Mouse (Mus musculus) C2C12 (cell line): ENCODE measurements around the gene H2-Oa. TPM values are rescaled to one million over a fixed set of nuclear protein-coding genes. Genes with fewer than 3 reads are reported as not detected.

Source experiments
- H3K27me3 ChIP-seq: one replicate; pipeline ENCODE4 v1.6.1; 2011; ENCODE audit not compliant: control insufficient read depth, insufficient read depth, insufficient read length
- H3K36me3 ChIP-seq: one replicate; pipeline ENCODE4 v1.6.1; 2011; ENCODE audit not compliant: control insufficient read depth, insufficient read depth
- H3K4me3 ChIP-seq: one replicate; pipeline ENCODE4 v1.5.1; 2011; ENCODE audit warnings: mild to moderate bottlenecking, control low read depth; ENCODE audit not compliant: poor library complexity, insufficient read depth, severe bottlenecking
- H3K79me2 ChIP-seq: one replicate; pipeline ENCODE4 v1.6.1; 2011; ENCODE audit not compliant: control insufficient read depth, insufficient read depth
- H3K79me3 ChIP-seq: one replicate; pipeline ENCODE4 v1.6.1; 2011; ENCODE audit warnings: low read depth, control low read depth
- H3ac ChIP-seq: one replicate; pipeline ENCODE3; 2011; ENCODE audit warnings: low read depth; ENCODE audit not compliant: control insufficient read depth, insufficient read length
- CEBPB ChIP-seq: IDR thresholded peaks from one replicate; pipeline ENCODE4 v1.6.1; 2011; ENCODE audit warnings: low read depth, mild to moderate bottlenecking, control low read depth, moderate library complexity
- CTCF ChIP-seq: IDR thresholded peaks from one replicate; pipeline ENCODE4 v1.5.1; 2011; ENCODE audit not compliant: control insufficient read depth, insufficient read depth, insufficient read length
- FOSL1 ChIP-seq: IDR thresholded peaks from one replicate; pipeline ENCODE4 v1.8.0; 2011; ENCODE audit warnings: mild to moderate bottlenecking, low read length; ENCODE audit not compliant: poor library complexity, insufficient read depth, severe bottlenecking
- MAX ChIP-seq: IDR thresholded peaks from one replicate; pipeline ENCODE4 v1.6.1; 2011; ENCODE audit warnings: mild to moderate bottlenecking, control low read depth
- MYOD1 ChIP-seq: IDR thresholded peaks from one replicate; pipeline ENCODE4 v1.6.1; 2011; ENCODE audit warnings: low read depth; ENCODE audit not compliant: control insufficient read depth, insufficient read length
- MYOG ChIP-seq: IDR thresholded peaks from one replicate; pipeline ENCODE4 v1.6.1; 2011; ENCODE audit not compliant: control insufficient read depth, insufficient read length; ENCODE audit errors: extremely low read depth
- USF1 ChIP-seq: IDR thresholded peaks from one replicate; pipeline ENCODE4 v1.6.1; 2011; ENCODE audit warnings: low read depth, mild to moderate bottlenecking, control low read depth, moderate library complexity
- polyA plus RNA-seq: library from polyadenylated mRNA; unstranded; fragments of >200 nt; fragmentation: generic; extraction: Trizol; gene quantifications from one replicate; pipeline ENCODE4 v1.2.1, GENCODE M21; 2012; ENCODE audit warnings: missing spikeins

H2-Oa gene
- polyA plus RNA-seq, 1 experiment: not detected

DNA sequence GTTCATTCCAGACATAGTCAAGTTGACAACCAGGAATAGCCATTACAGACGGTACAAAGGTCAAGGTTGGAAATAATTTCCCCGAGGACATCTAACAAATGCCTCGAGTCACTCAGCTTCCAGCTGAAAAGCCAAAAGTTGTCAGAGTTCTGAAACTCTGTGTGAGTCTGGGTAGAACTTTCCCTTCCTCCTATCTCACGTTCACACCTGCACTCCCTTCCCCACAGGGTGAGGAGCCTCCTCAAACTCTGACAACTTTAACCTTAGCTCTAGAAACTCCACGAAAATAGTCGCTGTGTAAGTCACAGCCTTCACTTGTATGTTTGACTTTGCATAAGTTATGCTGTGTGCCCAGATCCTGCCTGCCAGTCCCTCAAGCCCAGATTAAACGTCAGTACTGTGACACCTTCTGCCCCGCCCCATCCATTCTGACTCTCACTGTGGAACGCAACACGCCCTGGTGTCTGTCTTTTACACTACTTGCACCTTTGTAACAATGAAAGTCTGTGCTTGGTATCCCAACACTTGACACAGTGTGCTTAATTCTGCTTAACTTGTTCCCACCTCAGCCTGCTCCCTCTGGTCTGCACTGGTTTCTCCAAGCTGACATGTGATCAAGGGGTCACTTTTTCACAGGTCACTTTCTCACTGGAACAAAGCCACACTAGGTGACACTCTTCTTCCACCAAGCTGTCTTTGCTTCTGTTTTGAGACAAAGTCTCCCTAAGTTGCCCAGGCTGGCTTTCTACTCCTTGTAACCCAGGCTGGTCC lies 6.8 kb downstream of the H2-Oa start:
- Histone ChIP-seq H3K36me3 (no peaks in the 10 kb centered on the region), H3K4me3 (no peak overlapping the region), H3ac (no peak overlapping the region), H3K79me3 (no peaks in the 10 kb centered on the region), H3K27me3 (peaks cover 9% of the 10 kb centered on the region), H3K79me2 (no peaks in the 10 kb centered on the region)
- TF ChIP-seq CEBPB (no peak), MYOG (no peak), CTCF (no peak), MAX (no peak), USF1 (no peak), MYOD1 (no peak), FOSL1 (no peak)

DNA sequence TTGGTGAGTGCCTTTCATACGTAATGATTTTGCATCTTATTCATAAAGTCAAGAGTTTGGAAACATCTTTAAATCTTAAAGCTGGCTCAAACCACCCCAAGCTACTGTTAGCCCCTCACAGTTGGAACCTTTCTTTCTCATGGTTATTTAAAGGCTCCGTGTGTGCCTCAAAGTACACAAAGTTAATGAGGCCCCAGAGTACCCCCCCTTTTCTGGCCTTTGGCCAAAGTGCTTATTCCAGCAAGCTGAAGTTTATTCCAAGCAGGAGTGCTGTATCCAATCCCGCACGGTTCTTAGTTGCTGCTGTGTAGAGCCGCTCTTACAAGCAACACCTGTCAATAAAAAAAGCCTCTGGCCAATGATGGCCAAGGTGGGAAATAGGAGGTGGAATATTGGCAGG lies 7.4 kb downstream of the H2-Oa start:
- peaks cover 9% of the 10 kb centered on the region for H3K27me3 ChIP-seq
- TF ChIP-seq MAX (no peak), CTCF (no peak), USF1 (no peak), CEBPB (no peak), MYOD1 (no peak), MYOG (no peak), FOSL1 (no peak)
- no peaks in the 10 kb centered on the region for H3K36me3 ChIP-seq
- no peaks in the 10 kb centered on the region for H3K79me2 ChIP-seq
- H3K79me3 ChIP-seq: no peaks in the 10 kb centered on the region
- H3K4me3 ChIP-seq: no peak overlapping the region
- H3ac ChIP-seq: no peak overlapping the region

DNA sequence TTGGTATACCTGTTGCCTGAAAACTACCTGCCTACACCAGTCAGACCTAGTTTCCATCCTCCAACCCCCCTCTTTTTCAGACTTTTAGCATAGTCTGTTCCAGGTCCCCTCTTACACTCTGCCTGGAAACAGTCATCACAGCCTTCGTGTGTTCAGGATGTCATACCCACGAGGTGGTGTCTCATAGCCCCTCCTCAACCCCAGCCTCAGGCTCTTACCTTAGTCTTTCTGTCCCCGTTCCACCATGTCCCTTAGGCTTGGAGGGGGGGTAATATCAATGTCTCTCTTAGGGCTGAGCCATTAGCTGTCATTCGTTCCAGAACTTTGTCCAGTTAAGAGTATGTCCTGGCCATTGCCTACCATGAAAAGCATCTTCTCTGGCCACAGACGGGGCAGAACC lies 9.0 kb downstream of the H2-Oa start:
- TF ChIP-seq FOSL1: no peak
- no peak overlapping the region for H3K4me3 ChIP-seq
- H3K79me3 ChIP-seq: no peaks in the 10 kb centered on the region
- no peaks in the 10 kb centered on the region for H3K36me3 ChIP-seq
- H3K27me3 ChIP-seq: peaks cover 9% of the 10 kb centered on the region
- H3K79me2 ChIP-seq: no peaks in the 10 kb centered on the region
- no peak overlapping the region for H3ac ChIP-seq

DNA sequence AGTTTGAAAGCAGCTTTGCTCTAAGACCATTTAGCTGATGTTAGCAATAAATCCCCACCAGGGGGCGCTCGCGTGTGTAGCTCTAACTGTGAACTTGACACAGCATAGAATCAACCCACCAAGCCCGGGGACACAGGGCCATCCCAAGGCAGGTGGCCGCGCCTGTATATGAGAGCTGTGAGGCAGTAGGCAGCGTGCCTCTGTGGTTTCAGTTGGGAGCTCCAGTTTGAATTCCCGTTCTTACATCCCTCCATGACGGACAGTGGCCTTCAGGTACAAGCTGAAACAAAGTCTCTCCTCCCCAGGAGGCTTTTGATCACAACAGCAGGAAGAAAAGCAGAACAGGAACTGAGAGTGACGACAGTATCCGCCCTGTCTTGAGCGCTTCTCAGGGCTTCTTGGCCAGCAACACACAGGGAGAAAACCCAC lies 9.5 kb downstream of the H2-Oa start:
- Histone ChIP-seq H3K79me3 (no peaks in the 10 kb centered on the region), H3K4me3 (no peak overlapping the region), H3K27me3 (peaks cover 9% of the 10 kb centered on the region), H3ac (peak overlapping the region; percentile 14), H3K79me2 (no peaks in the 10 kb centered on the region), H3K36me3 (no peaks in the 10 kb centered on the region)
- no peak for TF ChIP-seq MYOG
- TF ChIP-seq MYOD1: no peak
- TF ChIP-seq FOSL1: no peak
- no peak for TF ChIP-seq USF1
- peak; percentile 33 for TF ChIP-seq CTCF
- TF ChIP-seq CEBPB: no peak

DNA sequence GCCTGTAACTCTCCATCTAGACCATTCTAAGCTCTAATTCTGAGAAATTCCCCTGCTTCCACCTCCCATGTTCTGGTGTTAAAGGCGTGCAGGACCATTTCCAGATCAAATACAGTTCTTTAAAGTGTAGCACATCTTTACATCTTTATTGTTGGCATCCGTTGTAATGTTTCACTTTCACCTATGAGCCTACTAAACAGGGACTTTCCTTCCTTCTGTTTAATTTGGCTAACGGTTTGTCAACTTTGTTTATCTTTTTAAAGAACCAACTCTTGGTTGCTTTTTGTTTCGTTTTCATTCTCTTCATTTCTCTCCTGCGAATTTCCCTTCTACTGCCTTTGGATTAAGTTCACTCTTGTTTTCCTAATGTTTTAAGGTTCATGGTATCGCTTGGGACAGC lies 10.7 kb downstream of the H2-Oa start:
- no peak overlapping the region for H3ac ChIP-seq
- no peaks in the 10 kb centered on the region for H3K79me2 ChIP-seq
- H3K36me3 ChIP-seq: no peaks in the 10 kb centered on the region
- H3K4me3 ChIP-seq: no peak overlapping the region
- TF ChIP-seq CTCF: no peak
- TF ChIP-seq MYOG: no peak
- TF ChIP-seq MYOD1: no peak
- no peak for TF ChIP-seq USF1
- TF ChIP-seq MAX: no peak
- TF ChIP-seq FOSL1: no peak
- TF ChIP-seq CEBPB: no peak
- no peaks in the 10 kb centered on the region for H3K79me3 ChIP-seq
- peaks cover 9% of the 10 kb centered on the region for H3K27me3 ChIP-seq

DNA sequence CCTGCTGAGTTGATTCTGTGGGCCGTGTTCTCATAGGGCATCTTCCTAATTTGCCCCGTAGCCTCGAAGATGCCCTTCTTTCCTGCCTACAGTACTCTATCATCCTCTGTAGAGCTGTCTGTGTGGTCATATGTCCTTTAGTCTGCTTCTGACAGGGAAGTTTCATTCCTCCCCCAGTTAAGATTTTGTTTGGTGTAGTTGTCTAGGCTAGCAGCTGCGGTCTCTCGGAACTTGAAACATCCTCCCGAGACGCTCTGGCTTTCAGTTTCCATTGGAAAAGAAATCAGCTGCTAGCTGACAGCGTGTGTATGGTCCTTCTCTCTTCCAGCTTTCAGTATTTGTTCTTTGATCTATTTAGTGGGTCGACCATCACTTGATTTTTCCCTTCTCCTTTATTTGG lies 12.7 kb downstream of the H2-Oa start:
- no peaks in the 10 kb centered on the region for H3K79me2 ChIP-seq
- TF ChIP-seq MYOD1 (no peak), USF1 (no peak), CEBPB (no peak), FOSL1 (no peak), MAX (no peak), MYOG (no peak), CTCF (no peak)
- H3K36me3 ChIP-seq: peaks cover 7% of the 10 kb centered on the region
- no peaks in the 10 kb centered on the region for H3K79me3 ChIP-seq
- peaks cover 4% of the 10 kb centered on the region for H3K27me3 ChIP-seq
- H3ac ChIP-seq: no peak overlapping the region
- H3K4me3 ChIP-seq: no peak overlapping the region
